Mouse (Mus musculus): ENCODE data around the gene Renbp. TPM values are rescaled to one million over a fixed set of nuclear protein-coding genes. Genes with fewer than 3 reads are reported as not detected.

Renbp gene
- polyA plus RNA-seq (2016; fragmentation: Nextera tagmentation; extraction: Ambion mirVana) = 19.7 and 24.7 TPM in 2 replicates

- H3K27ac ChIP-seq = no peak within 1 kb of the TSS
- ATAC-seq (ENCODE audit: insufficient number of reproducible peaks, insufficient read depth, low FRiP score, low TSS enrichment) = peak; percentile 69; the same call in 1 of the 2 replicates
- H3K4me1 ChIP-seq = no peaks in the 10 kb centered on the region
- H3K9ac ChIP-seq = no peak within 1 kb of the TSS; the same call in 1 of the 2 replicates
- WGBS = 39% methylated on average over 17 of the region's 17 CpGs
- H3K4me2 ChIP-seq (replicated peaks) = peak within 1 kb of the TSS; percentile 35
- peak within 1 kb of the TSS; percentile 17; the same call in 1 of the 2 replicates for H3K4me3 ChIP-seq
- no peaks in the 10 kb centered on the region for H3K9me3 ChIP-seq
- H3K36me3 ChIP-seq = no peaks in the 10 kb centered on the region
- no peaks in the 10 kb centered on the region for H3K27me3 ChIP-seq
These were observed at the start of gene Renbp for GRCm38 (mm10) chrX:73930402-73931062. Renbp (minus strand) TSS chrX:73930850.

- no peak overlapping the region for H3K9ac ChIP-seq
- 83% methylated on average over 1 of the region's 1 CpGs for WGBS
- no peak overlapping the region for H3K4me3 ChIP-seq
- no peak overlapping the region for H3K27ac ChIP-seq
- no peak overlapping the region for H3K4me2 ChIP-seq (replicated peaks)
- no peaks in the 10 kb centered on the region for H3K9me3 ChIP-seq
- no peaks in the 10 kb centered on the region for H3K27me3 ChIP-seq
- H3K4me1 ChIP-seq = no peaks in the 10 kb centered on the region
- no peaks in the 10 kb centered on the region for H3K36me3 ChIP-seq
- no peak for ATAC-seq (ENCODE audit: insufficient number of reproducible peaks, insufficient read depth, low FRiP score, low TSS enrichment)
These were observed 47.1 kb upstream of the Renbp start for GRCm38 (mm10) chrX:73977783-73978182.

GRCm38 (mm10) chrX:73976283-73976682, 45.6 kb upstream of the Renbp start:
- no peak for ATAC-seq (ENCODE audit: insufficient number of reproducible peaks, insufficient read depth, low FRiP score, low TSS enrichment)
- no peaks in the 10 kb centered on the region for H3K9me3 ChIP-seq
- 87% methylated on average over 2 of the region's 2 CpGs for WGBS

GRCm38 (mm10) chrX:73972774-73973173, 42.1 kb upstream of the Renbp start:
- no peak overlapping the region for H3K4me2 ChIP-seq (replicated peaks)
- no peaks in the 10 kb centered on the region for H3K4me1 ChIP-seq
- no peak overlapping the region for H3K27ac ChIP-seq
- H3K4me3 ChIP-seq = no peak overlapping the region
- no peak for ATAC-seq (ENCODE audit: insufficient number of reproducible peaks, insufficient read depth, low FRiP score, low TSS enrichment)
- H3K36me3 ChIP-seq = no peaks in the 10 kb centered on the region
- H3K27me3 ChIP-seq = no peaks in the 10 kb centered on the region
- 75% methylated on average over 4 of the region's 4 CpGs for WGBS
- no peaks in the 10 kb centered on the region for H3K9me3 ChIP-seq
- no peak overlapping the region for H3K9ac ChIP-seq

More at GRCm38 (mm10) chrX:73976283-73976682, 45.6 kb upstream of the Renbp start:
- no peak overlapping the region for H3K27ac ChIP-seq
- H3K4me1 ChIP-seq = no peaks in the 10 kb centered on the region
- H3K27me3 ChIP-seq = no peaks in the 10 kb centered on the region
- H3K4me2 ChIP-seq (replicated peaks) = no peak overlapping the region
- no peak overlapping the region for H3K9ac ChIP-seq
- no peak overlapping the region for H3K4me3 ChIP-seq
- no peaks in the 10 kb centered on the region for H3K36me3 ChIP-seq

GRCm38 (mm10) chrX:73970781-73971180, 40.1 kb upstream of the Renbp start:
- Histone ChIP-seq H3K27me3 (peaks cover 3% of the 10 kb centered on the region; the same call in 1 of the 2 replicates), H3K9ac (no peak overlapping the region), H3K4me1 (no peaks in the 10 kb centered on the region), H3K36me3 (no peaks in the 10 kb centered on the region), H3K4me3 (no peak overlapping the region), H3K27ac (no peak overlapping the region), H3K9me3 (no peaks in the 10 kb centered on the region), H3K4me2 (replicated peaks) (no peak overlapping the region)
- ATAC-seq (ENCODE audit: insufficient number of reproducible peaks, insufficient read depth, low FRiP score, low TSS enrichment) = no peak

GRCm38 (mm10) chrX:73969729-73970128, 39.1 kb upstream of the Renbp start:
- no peaks in the 10 kb centered on the region for H3K9me3 ChIP-seq
- no peak overlapping the region for H3K4me2 ChIP-seq (replicated peaks)
- H3K4me3 ChIP-seq = no peak overlapping the region
- H3K9ac ChIP-seq = no peak overlapping the region
- H3K27me3 ChIP-seq = peaks cover 5% of the 10 kb centered on the region; the same call in 1 of the 2 replicates
- no peaks in the 10 kb centered on the region for H3K4me1 ChIP-seq
- no peak for ATAC-seq (ENCODE audit: insufficient number of reproducible peaks, insufficient read depth, low FRiP score, low TSS enrichment)
- H3K36me3 ChIP-seq = no peaks in the 10 kb centered on the region
- H3K27ac ChIP-seq = no peak overlapping the region
- WGBS = 97% methylated on average over 2 of the region's 2 CpGs

- Histone ChIP-seq H3K27me3 (peaks cover 5% of the 10 kb centered on the region; the same call in 1 of the 2 replicates), H3K9me3 (no peaks in the 10 kb centered on the region), H3K27ac (no peak overlapping the region), H3K4me1 (peaks cover 5% of the 10 kb centered on the region; the same call in 1 of the 2 replicates), H3K9ac (no peak overlapping the region), H3K36me3 (no peaks in the 10 kb centered on the region), H3K4me3 (no peak overlapping the region), H3K4me2 (replicated peaks) (no peak overlapping the region)
- WGBS = 79% methylated on average over 1 of the region's 1 CpGs
- ATAC-seq (ENCODE audit: insufficient number of reproducible peaks, insufficient read depth, low FRiP score, low TSS enrichment) = no peak
These were observed 38.5 kb upstream of the Renbp start for GRCm38 (mm10) chrX:73969167-73969566.

GRCm38 (mm10) chrX:73967177-73968075, 36.8 kb upstream of the Renbp start:
- Histone ChIP-seq H3K9me3 (no peaks in the 10 kb centered on the region), H3K9ac (peak overlapping the region; percentile 70), H3K4me3 (peak overlapping the region; percentile 67), H3K36me3 (no peaks in the 10 kb centered on the region), H3K4me1 (peaks cover 18% of the 10 kb centered on the region; the same call in 1 of the 2 replicates), H3K27me3 (peaks cover 5% of the 10 kb centered on the region; the same call in 1 of the 2 replicates), H3K27ac (peak overlapping the region; percentile 98), H3K4me2 (replicated peaks) (peak overlapping the region; percentile 41)
- peak; percentile 85 for ATAC-seq (ENCODE audit: insufficient number of reproducible peaks, insufficient read depth, low FRiP score, low TSS enrichment)
- WGBS = 15% methylated on average over 60 of the region's 60 CpGs

- H3K36me3 ChIP-seq = no peaks in the 10 kb centered on the region
- no peaks in the 10 kb centered on the region for H3K9me3 ChIP-seq
- ATAC-seq (ENCODE audit: insufficient number of reproducible peaks, insufficient read depth, low FRiP score, low TSS enrichment) = peak; percentile 83
- H3K4me3 ChIP-seq = peak within 1 kb of the TSS; percentile 67
- WGBS = 24% methylated on average over 54 of the region's 58 CpGs
- H3K27ac ChIP-seq = peak within 1 kb of the TSS; percentile 98
- H3K27me3 ChIP-seq = peaks cover 5% of the 10 kb centered on the region; the same call in 1 of the 2 replicates
- peak within 1 kb of the TSS; percentile 70 for H3K9ac ChIP-seq
- H3K4me2 ChIP-seq (replicated peaks) = peak within 1 kb of the TSS; percentile 70
- H3K4me1 ChIP-seq = peaks cover 18% of the 10 kb centered on the region; the same call in 1 of the 2 replicates
These were observed 35.9 kb upstream of the Renbp start, which contains the start of gene Hcfc1 for GRCm38 (mm10) chrX:73966248-73967176. Hcfc1 (minus strand) TSS chrX:73966357.

GRCm38 (mm10) chrX:73965307-73965706, 34.7 kb upstream of the Renbp start:
- peak overlapping the region; percentile 70 for H3K9ac ChIP-seq
- 23% methylated on average over 20 of the region's 20 CpGs for WGBS
- peak overlapping the region; percentile 67 for H3K4me3 ChIP-seq
- no peaks in the 10 kb centered on the region for H3K36me3 ChIP-seq
- 0 out of 2 replicates have a peak overlapping the region, but pooled peaks have one; percentile 98 for H3K27ac ChIP-seq
- peak overlapping the region; percentile 70 for H3K4me2 ChIP-seq (replicated peaks)
- peaks cover 5% of the 10 kb centered on the region; the same call in 1 of the 2 replicates for H3K27me3 ChIP-seq
- no peaks in the 10 kb centered on the region for H3K9me3 ChIP-seq
- no peak for ATAC-seq (ENCODE audit: insufficient number of reproducible peaks, insufficient read depth, low FRiP score, low TSS enrichment)
- H3K4me1 ChIP-seq = peaks cover 18% of the 10 kb centered on the region; the same call in 1 of the 2 replicates
